Mouse (Mus musculus) hindbrain, embryonic 10.5 days (tissue): Measurements from ENCODE around the gene Tulp2. TPM values are rescaled to one million over a fixed set of nuclear protein-coding genes. Genes with fewer than 3 reads are reported as not detected.

Source experiments
- DNase-seq: peaks from one replicate; pipeline ENCODE4 v3.0.0-alpha.2; 2017; ENCODE audit warnings: low spot score
- H3K27ac ChIP-seq: fragments of 300-500 bp; sonication (generic); 2 replicates; pipeline ENCODE4 v1.5.1; 2016; ENCODE audit warnings: mild to moderate bottlenecking, moderate library complexity
- H3K27me3 ChIP-seq: fragments of 300-500 bp; sonication (generic); 2 replicates; pipeline ENCODE4 v1.6.1; 2016; ENCODE audit warnings: mild to moderate bottlenecking; ENCODE audit not compliant: poor library complexity, insufficient read depth, severe bottlenecking
- H3K36me3 ChIP-seq: fragments of 300-500 bp; sonication (generic); 2 replicates; pipeline ENCODE4 v1.6.1; 2016; ENCODE audit warnings: mild to moderate bottlenecking, moderate library complexity
- H3K4me1 ChIP-seq: fragments of 300-500 bp; sonication (generic); replicated peaks from 2 replicates; pipeline ENCODE4 v1.6.1; 2016; ENCODE audit warnings: mild to moderate bottlenecking
- H3K4me3 ChIP-seq: fragments of 300-500 bp; sonication (generic); 2 replicates; pipeline ENCODE4 v1.5.1; 2016; ENCODE audit warnings: mild to moderate bottlenecking, moderate library complexity
- H3K9me3 ChIP-seq: fragments of 300-500 bp; sonication (generic); 2 replicates; pipeline ENCODE4 v1.6.1; 2016; ENCODE audit warnings: mild to moderate bottlenecking, moderate library complexity
- WGBS: fragments of 180-500 bp; shearing (Covaris S2); methylation state at CpG from one replicate; pipeline ENCODE4 v1.1.7; 2016; 5-methylcytosine and 5-hydroxymethylcytosine counted together
- polyA plus RNA-seq: library from polyadenylated mRNA; unstranded; fragments of >200 nt; fragmentation: Nextera tagmentation; extraction: Ambion mirVana; gene quantifications from 2 replicates; pipeline ENCODE4 v1.2.1, GENCODE M21; 2016

The Tulp2 gene
- polyA plus RNA-seq, 1 experiment from 2014 or later, result 0.47 TPM

- Histone ChIP-seq H3K9me3 (no peaks in the 10 kb centered on the region), H3K36me3 (no peaks in the 10 kb centered on the region), H3K27me3 (peaks cover 2% of the 10 kb centered on the region; the same call in 1 of the 2 replicates), H3K27ac (no peak overlapping the region), H3K4me1 (peaks cover 33% of the 10 kb centered on the region), H3K4me3 (no peak overlapping the region)
- 67% methylated on average over 6 of the region's 6 CpGs for WGBS
- no peak for DNase-seq
Observed at GRCm38 (mm10) chr7:45558907-45559306, 77.2 kb downstream of the Tulp2 start.

- DNase-seq, result no peak
- 80% methylated on average over 7 of the region's 7 CpGs for WGBS
- no peak overlapping the region for H3K4me3 ChIP-seq
- no peak overlapping the region for H3K27ac ChIP-seq
- H3K9me3 ChIP-seq, result no peaks in the 10 kb centered on the region
- H3K36me3 ChIP-seq, result no peaks in the 10 kb centered on the region
- peaks cover 2% of the 10 kb centered on the region; the same call in 1 of the 2 replicates for H3K27me3 ChIP-seq
- H3K4me1 ChIP-seq, result peaks cover 28% of the 10 kb centered on the region
Observed at GRCm38 (mm10) chr7:45560241-45560640, 78.6 kb downstream of the Tulp2 start.

- DNase-seq, result peak; percentile 82
- Histone ChIP-seq H3K4me1 (peaks cover 27% of the 10 kb centered on the region), H3K4me3 (peak overlapping the region; percentile 21; the same call in 1 of the 2 replicates), H3K27me3 (peaks cover 2% of the 10 kb centered on the region; the same call in 1 of the 2 replicates), H3K27ac (no peak overlapping the region), H3K36me3 (no peaks in the 10 kb centered on the region), H3K9me3 (no peaks in the 10 kb centered on the region)
- WGBS, result 27% methylated on average over 17 of the region's 17 CpGs
Observed at GRCm38 (mm10) chr7:45560843-45561623, 79.4 kb downstream of the Tulp2 start.

- Histone ChIP-seq H3K9me3 (no peaks in the 10 kb centered on the region), H3K4me1 (peaks cover 23% of the 10 kb centered on the region), H3K27me3 (peaks cover 2% of the 10 kb centered on the region; the same call in 1 of the 2 replicates), H3K27ac (peak overlapping the region; percentile 69; the same call in 1 of the 2 replicates), H3K4me3 (peak overlapping the region; percentile 21; the same call in 1 of the 2 replicates), H3K36me3 (no peaks in the 10 kb centered on the region)
- 53% methylated on average over 12 of the region's 12 CpGs for WGBS
- DNase-seq, result no peak
Observed at GRCm38 (mm10) chr7:45561624-45562520, 80.2 kb downstream of the Tulp2 start.

GRCm38 (mm10) chr7:45564811-45565210 is 83.1 kb downstream of the Tulp2 start:
- no peak for DNase-seq
- H3K9me3 ChIP-seq, result no peaks in the 10 kb centered on the region
- WGBS, result 81% methylated on average over 2 of the region's 2 CpGs
- H3K4me1 ChIP-seq, result peaks cover 36% of the 10 kb centered on the region
- H3K4me3 ChIP-seq, result no peak overlapping the region
- H3K36me3 ChIP-seq, result no peaks in the 10 kb centered on the region
- H3K27ac ChIP-seq, result no peak overlapping the region
- H3K27me3 ChIP-seq, result peaks cover 2% of the 10 kb centered on the region; the same call in 1 of the 2 replicates

GRCm38 (mm10) chr7:45565446-45565845 is 83.8 kb downstream of the Tulp2 start:
- H3K4me3 ChIP-seq, result no peak overlapping the region
- no peak overlapping the region for H3K27ac ChIP-seq
- H3K4me1 ChIP-seq, result peaks cover 41% of the 10 kb centered on the region
- no peak for DNase-seq
- H3K36me3 ChIP-seq, result no peaks in the 10 kb centered on the region
- no peaks in the 10 kb centered on the region for H3K9me3 ChIP-seq
- peaks cover 2% of the 10 kb centered on the region; the same call in 1 of the 2 replicates for H3K27me3 ChIP-seq
- WGBS, result 90% methylated on average over 9 of the region's 9 CpGs

- Histone ChIP-seq H3K36me3 (no peaks in the 10 kb centered on the region), H3K27me3 (peaks cover 2% of the 10 kb centered on the region; the same call in 1 of the 2 replicates), H3K4me3 (peak overlapping the region; percentile 62; the same call in 1 of the 2 replicates), H3K27ac (peak overlapping the region; percentile 84), H3K9me3 (no peaks in the 10 kb centered on the region), H3K4me1 (peaks cover 44% of the 10 kb centered on the region)
- no peak for DNase-seq
- WGBS, result 70% methylated on average over 8 of the region's 8 CpGs
Observed at GRCm38 (mm10) chr7:45567112-45567779, 85.6 kb downstream of the Tulp2 start.

- no peaks in the 10 kb centered on the region for H3K27me3 ChIP-seq
- H3K27ac ChIP-seq, result peak overlapping the region; percentile 84
- H3K4me1 ChIP-seq, result peaks cover 42% of the 10 kb centered on the region
- WGBS, result 1% methylated on average over 24 of the region's 24 CpGs
- no peaks in the 10 kb centered on the region for H3K36me3 ChIP-seq
- H3K9me3 ChIP-seq, result no peaks in the 10 kb centered on the region
- peak overlapping the region; percentile 62 for H3K4me3 ChIP-seq
- DNase-seq, result peak; percentile 90
Observed at GRCm38 (mm10) chr7:45567780-45568516, 86.3 kb downstream of the Tulp2 start.

- WGBS, result 80% methylated on average over 10 of the region's 10 CpGs
- Histone ChIP-seq H3K27me3 (no peaks in the 10 kb centered on the region), H3K36me3 (no peaks in the 10 kb centered on the region), H3K4me3 (peak overlapping the region; percentile 62), H3K9me3 (no peaks in the 10 kb centered on the region), H3K4me1 (peaks cover 42% of the 10 kb centered on the region), H3K27ac (peak overlapping the region; percentile 92)
- no peak for DNase-seq
Observed at GRCm38 (mm10) chr7:45568601-45569473, 87.2 kb downstream of the Tulp2 start.

- H3K4me3 ChIP-seq, result peak within 1 kb of the TSS; percentile 73
- no peaks in the 10 kb centered on the region for H3K27me3 ChIP-seq
- no peaks in the 10 kb centered on the region for H3K36me3 ChIP-seq
- DNase-seq, result peak; percentile 72
- peaks cover 42% of the 10 kb centered on the region for H3K4me1 ChIP-seq
- peak within 1 kb of the TSS; percentile 92 for H3K27ac ChIP-seq
- WGBS, result under 1% methylated on average over 42 of the region's 42 CpGs
- no peaks in the 10 kb centered on the region for H3K9me3 ChIP-seq
Observed at GRCm38 (mm10) chr7:45570103-45570741, 88.5 kb downstream of the Tulp2 start, which contains the start of gene Bcat2. TSS of gene Bcat2 (plus strand) at chr7:45570153.

- 64% methylated on average over 1 of the region's 1 CpGs for WGBS
- Histone ChIP-seq H3K27me3 (no peaks in the 10 kb centered on the region), H3K27ac (no peak overlapping the region), H3K9me3 (no peaks in the 10 kb centered on the region), H3K36me3 (peaks cover 16% of the 10 kb centered on the region), H3K4me3 (peak overlapping the region; percentile 73; the same call in 1 of the 2 replicates), H3K4me1 (peaks cover 42% of the 10 kb centered on the region)
- no peak for DNase-seq
Observed at GRCm38 (mm10) chr7:45571966-45572365, 90.3 kb downstream of the Tulp2 start.
